Mouse (Mus musculus) duodenum, adult 2 months (tissue): Measurements from ENCODE around the gene Jpt2. TPM values are rescaled to one million over a fixed set of nuclear protein-coding genes. Genes with fewer than 3 reads are reported as not detected.

Experiments
- polyA plus RNA-seq: library from polyadenylated mRNA; depleted of rRNA; stranded (reverse); fragments of >200 nt; gene quantifications from 2 replicates; pipeline ENCODE4 v1.2.3, GENCODE M21; 2012; ENCODE audit warnings: low replicate concordance; rRNA removed

Jpt2 gene
- polyA plus RNA-seq, result 6.7 and 8.4 TPM in 2 replicates

GRCm38 (mm10) chr17:24960135-24960851, at the start of gene Jpt2:
Gene Jpt2, minus strand, starts transcription at chr17:24960689.

DNA sequence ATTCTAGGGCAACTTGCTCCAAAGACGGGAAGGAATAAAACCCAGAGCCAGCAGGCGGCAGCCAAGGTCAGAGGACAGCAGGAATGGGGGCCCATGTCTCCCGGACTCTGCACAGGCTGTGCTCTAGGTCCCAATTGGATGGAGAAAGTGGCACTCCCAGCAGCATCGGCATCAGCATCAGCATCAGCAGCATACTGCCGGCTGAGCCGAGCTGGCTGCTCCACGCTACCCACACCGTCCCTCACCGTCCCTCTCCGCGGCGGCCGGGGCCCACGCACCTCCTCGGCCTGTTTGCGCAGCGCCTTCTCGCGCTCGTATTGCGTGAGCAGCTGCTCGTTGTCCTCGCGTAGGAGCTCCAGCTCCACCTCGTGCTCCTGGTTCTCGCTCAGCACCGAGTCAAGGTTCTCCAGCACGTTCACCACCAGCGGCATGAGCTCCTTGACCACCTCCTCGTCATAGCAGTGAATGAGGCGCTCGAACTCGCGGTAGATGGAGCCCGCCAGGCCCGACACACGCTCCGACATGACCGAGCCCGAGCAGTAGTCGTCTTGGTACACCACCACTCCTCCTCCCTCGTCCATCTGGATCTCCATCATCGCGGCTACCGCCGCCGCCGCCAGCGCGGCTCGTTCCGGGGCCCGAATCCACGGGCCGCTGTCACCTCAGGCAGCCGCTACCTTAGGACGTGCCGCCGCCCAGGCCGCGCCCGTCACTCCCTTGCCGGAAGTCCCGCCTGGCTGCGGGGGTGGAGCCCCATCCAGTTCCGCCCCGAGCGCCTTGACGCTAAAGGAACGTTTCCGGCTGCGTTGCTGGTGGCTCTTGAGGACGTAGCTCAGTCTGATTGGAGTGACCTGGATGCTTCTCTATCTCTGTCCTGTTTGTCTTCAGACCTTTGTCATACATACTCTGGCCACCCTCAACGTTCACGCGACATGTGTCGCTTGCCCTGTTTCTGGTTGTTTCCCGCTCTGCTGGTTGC, 23.9 kb downstream of the Jpt2 start, which contains the start of gene Mapk8ip3:
Gene Mapk8ip3, minus strand, starts transcription at position 719 of the 979 bp plus-strand sequence.

DNA sequence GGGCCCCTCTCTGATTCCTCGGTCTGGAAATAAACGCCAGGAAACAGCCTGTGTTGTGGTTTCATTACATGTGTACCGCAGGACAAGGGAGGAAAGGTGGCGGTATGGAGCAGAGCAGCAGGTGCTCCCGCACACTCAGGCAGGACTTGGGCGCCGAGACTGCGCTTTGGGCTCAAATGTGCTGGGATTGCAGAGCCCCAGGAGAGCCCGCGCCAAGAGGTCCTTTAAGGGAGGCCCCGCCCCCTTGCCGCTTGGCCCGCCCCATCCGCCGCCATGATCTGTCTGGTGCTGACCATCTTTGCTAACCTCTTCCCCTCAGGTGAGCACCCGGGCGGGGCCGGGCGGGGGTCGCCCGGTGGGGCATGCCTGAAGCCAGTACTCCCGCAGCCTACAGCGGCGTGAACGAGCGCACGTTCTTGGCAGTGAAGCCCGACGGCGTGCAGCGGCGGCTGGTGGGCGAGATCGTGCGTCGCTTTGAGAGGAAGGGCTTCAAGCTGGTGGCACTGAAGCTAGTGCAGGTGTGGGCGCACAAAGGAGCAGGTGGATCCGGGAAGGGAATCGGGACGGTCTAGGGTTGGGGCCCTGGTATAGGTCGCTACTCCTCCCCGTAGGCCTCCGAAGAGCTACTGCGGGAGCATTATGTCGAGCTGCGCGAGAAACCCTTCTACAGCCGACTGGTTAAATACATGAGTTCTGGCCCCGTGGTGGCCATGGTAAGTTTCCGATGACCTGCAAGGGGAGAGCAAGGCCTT, 64.1 kb downstream of the Jpt2 start, which contains the start of gene Nme3:
Gene Nme3, plus strand, starts transcription at position 260 of the 752 bp plus-strand sequence.

DNA sequence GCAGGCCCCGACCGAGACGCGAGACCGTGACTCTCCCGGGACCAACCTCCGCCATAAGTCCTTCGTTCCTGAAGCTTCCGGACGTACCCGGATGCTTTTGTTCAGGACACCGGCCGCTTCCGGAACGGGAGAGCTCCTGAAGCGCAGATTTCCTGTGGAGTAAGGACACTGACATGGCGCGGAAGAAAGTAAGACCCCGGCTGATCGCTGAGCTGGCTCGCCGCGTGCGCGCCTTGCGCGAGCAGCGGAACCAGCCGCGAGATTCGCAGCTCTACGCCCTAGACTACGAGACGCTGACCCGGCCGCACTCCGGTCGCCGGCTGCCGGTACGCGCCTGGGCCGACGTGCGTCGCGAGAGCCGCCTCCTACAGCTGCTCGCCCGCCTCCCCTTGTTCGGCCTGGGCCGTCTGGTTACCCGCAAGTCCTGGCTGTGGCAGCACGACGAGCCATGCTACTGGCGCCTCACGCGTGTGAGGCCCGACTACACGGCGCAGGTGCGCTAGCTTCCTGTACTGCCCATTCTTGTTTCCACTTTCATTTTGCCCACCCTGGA, 65.4 kb downstream of the Jpt2 start, which contains the start of the genes Eme2 and Mrps34:
Gene Eme2, minus strand, starts transcription at position 93 of the 553 bp plus-strand sequence.
Gene Mrps34, plus strand, starts transcription at position 122 of the 553 bp plus-strand sequence.

Other genes with a start within 250 kb of the Jpt2 start
- gene Rnf151, start 242.6 kb downstream of the Jpt2 start, polyA plus RNA-seq, result 0.34 TPM in 1 of 2 replicates, not detected in the other
- 3,070 and 3,555 TPM in 2 replicates for gene Rps2, start 242.6 kb downstream of the Jpt2 start, polyA plus RNA-seq
- 314 and 554 TPM in 2 replicates for gene Ndufb10, start 236.2 kb downstream of the Jpt2 start, polyA plus RNA-seq
- not detected in 2 replicates for gene Rpl3l, start 232.9 kb downstream of the Jpt2 start, polyA plus RNA-seq
- gene Msrb1, start 224.0 kb downstream of the Jpt2 start, polyA plus RNA-seq, result 71.2 and 109 TPM in 2 replicates
- gene Hs3st6, start 207.7 kb downstream of the Jpt2 start, polyA plus RNA-seq, result 2.6 and 10.6 TPM in 2 replicates
- not detected in 2 replicates for gene Meiob, start 156.4 kb downstream of the Jpt2 start, polyA plus RNA-seq
- gene Hagh, start 120.5 kb downstream of the Jpt2 start, polyA plus RNA-seq, result 213 and 369 TPM in 2 replicates
- gene Fahd1, start 110.3 kb downstream of the Jpt2 start, polyA plus RNA-seq, result 75.3 and 166 TPM in 2 replicates
- 1.0 and 2.1 TPM in 2 replicates for gene Igfals, start 94.7 kb downstream of the Jpt2 start, polyA plus RNA-seq
- gene Nubp2, start 74.3 kb downstream of the Jpt2 start, polyA plus RNA-seq, result 27.8 and 31.6 TPM in 2 replicates
- gene Spsb3, start 74.0 kb downstream of the Jpt2 start, polyA plus RNA-seq, result 86.7 and 115 TPM in 2 replicates
- 20.8 and 32.6 TPM in 2 replicates for gene Eme2, start 65.6 kb downstream of the Jpt2 start, polyA plus RNA-seq
- gene Mrps34, start 65.6 kb downstream of the Jpt2 start, polyA plus RNA-seq, result 189 and 532 TPM in 2 replicates
- 34.1 and 43.8 TPM in 2 replicates for gene Nme3, start 64.2 kb downstream of the Jpt2 start, polyA plus RNA-seq
- gene Mapk8ip3, start 23.7 kb downstream of the Jpt2 start, polyA plus RNA-seq, result 36.5 and 57.9 TPM in 2 replicates
- gene Cramp1l, start 55.1 kb upstream of the Jpt2 start, polyA plus RNA-seq, result 5.8 and 8.0 TPM in 2 replicates
- 5.5 and 5.6 TPM in 2 replicates for gene Ift140, start 55.4 kb upstream of the Jpt2 start, polyA plus RNA-seq
- gene Tmem204, start 122.9 kb upstream of the Jpt2 start, polyA plus RNA-seq, result 14.0 and 15.0 TPM in 2 replicates
- gene Telo2, start 155.3 kb upstream of the Jpt2 start, polyA plus RNA-seq, result 5.7 and 6.4 TPM in 2 replicates
- 0.20 TPM in 1 of 2 replicates, not detected in the other for gene Ptx4, start 160.1 kb upstream of the Jpt2 start, polyA plus RNA-seq
- gene Clcn7, start 172.7 kb upstream of the Jpt2 start, polyA plus RNA-seq, result 15.3 and 15.8 TPM in 2 replicates
- not detected in 2 replicates for gene Ccdc154, start 201.8 kb upstream of the Jpt2 start, polyA plus RNA-seq
- gene Gm38655, start 214.8 kb upstream of the Jpt2 start, polyA plus RNA-seq, result 0.49 TPM in 1 of 2 replicates, not detected in the other
- 9.4 and 18.4 TPM in 2 replicates for gene BC003965, start 223.9 kb upstream of the Jpt2 start, polyA plus RNA-seq
- gene Unkl, start 227.7 kb upstream of the Jpt2 start, polyA plus RNA-seq, result 11.9 and 17.4 TPM in 2 replicates